Comparison of ENCODE assay signal across 8 mouse cellular contexts in the genomic region with DNA sequence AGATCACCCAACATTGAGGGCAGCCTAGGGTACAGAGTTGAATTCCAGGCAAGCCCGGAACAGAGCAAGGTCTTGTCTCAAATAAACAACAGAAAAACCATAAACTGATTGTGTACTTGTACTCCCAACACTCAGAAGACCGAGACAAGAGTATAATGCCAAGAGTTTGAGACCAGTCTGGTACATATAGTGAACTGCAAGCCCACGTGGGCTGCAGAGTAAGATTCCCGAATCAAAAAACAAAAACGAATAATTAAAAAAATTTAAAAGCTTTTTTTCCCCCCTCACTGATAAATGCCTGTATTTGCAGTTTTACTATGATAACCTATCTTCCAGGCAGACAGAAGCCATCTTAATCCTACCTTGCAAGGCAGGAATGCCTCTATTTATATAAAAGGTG. TPM values are rescaled to one million over a fixed set of nuclear protein-coding genes. Genes with fewer than 3 reads are reported as not detected.
DNase-seq lines count a peak whose midpoint lies in the region; ATAC-seq and TF ChIP-seq lines count a peak whose summit lies in the region.

No protein-coding gene starts in this region.

- H3K9ac ChIP-seq in heart, embryonic 11.5 days (ENCODE audit: low read depth, low read length) = peak overlapping the region; percentile 64
- H3K9ac ChIP-seq in CH12.LX (ENCODE audit: insufficient read depth, low read depth) = peak overlapping the region; percentile 95
- H3K9ac ChIP-seq in forebrain, embryonic 11.5 days (ENCODE audit: low read length) = peak overlapping the region; percentile 62
- peak overlapping the region; percentile 82 for H3K9ac ChIP-seq in liver, embryonic 12.5 days

- no peak for ATAC-seq in heart, embryonic 11.5 days (replicated peaks; ENCODE audit: insufficient number of reproducible peaks, low FRiP score, low TSS enrichment)
- no peak for ATAC-seq in forebrain, embryonic 11.5 days (replicated peaks; ENCODE audit: low FRiP score)
- ATAC-seq in liver, embryonic 12.5 days = no peak

- H3K27me3 ChIP-seq in heart, embryonic 11.5 days (ENCODE audit: control insufficient read depth, insufficient read depth, low read length) = no peaks in the 10 kb centered on the region
- no peaks in the 10 kb centered on the region for H3K27me3 ChIP-seq in CH12.LX (replicated peaks)
- no peaks in the 10 kb centered on the region for H3K27me3 ChIP-seq in forebrain, embryonic 11.5 days (ENCODE audit: control insufficient read depth, insufficient read depth, low read length)
- no peaks in the 10 kb centered on the region for H3K27me3 ChIP-seq in liver, embryonic 12.5 days (replicated peaks)

- intact Hi-C loops in heart, postnatal 14 days (cut with DNase I) = no loop called here

- TF ChIP-seq CTCF in CH12.LX (conservative IDR thresholded peaks at IDR 0.05 in 1 of 2, IDR thresholded peaks at IDR 0.05 in 1 of 2; ENCODE audit: low read depth in 2 of 2, low read length in 2 of 2) = no peak

- no peak for TF ChIP-seq POLR2A in CH12.LX (IDR thresholded peaks at IDR 0.05; ENCODE audit: low read depth, low read length)

- no peak for TF ChIP-seq RAD21 in CH12.LX (IDR thresholded peaks at IDR 0.05; ENCODE audit: low read depth, low read length)

- H3K36me3 ChIP-seq in heart, embryonic 11.5 days (ENCODE audit: control insufficient read depth, insufficient read depth, low read length) = peaks cover 6% of the 10 kb centered on the region; the same call in 1 of the 2 replicates
- peaks cover 7 to 27% of the 10 kb centered on the region in 2 experiments for H3K36me3 ChIP-seq in CH12.LX (replicated peaks in 1 of 2; ENCODE audit: control insufficient read depth in 1 of 2, insufficient read depth in 1 of 2, low read length in 1 of 2)
- H3K36me3 ChIP-seq in forebrain, embryonic 11.5 days (ENCODE audit: control insufficient read depth, insufficient read depth, low read length) = no peaks in the 10 kb centered on the region
- H3K36me3 ChIP-seq in liver, embryonic 12.5 days = peaks cover 29% of the 10 kb centered on the region

- H3K9me3 ChIP-seq in heart, embryonic 11.5 days (replicated peaks; ENCODE audit: control insufficient read depth, low read length) = no peaks in the 10 kb centered on the region
- H3K9me3 ChIP-seq in CH12.LX (replicated peaks; ENCODE audit: low read length) = no peaks in the 10 kb centered on the region
- no peaks in the 10 kb centered on the region for H3K9me3 ChIP-seq in forebrain, embryonic 11.5 days (ENCODE audit: control insufficient read depth, low read length)
- H3K9me3 ChIP-seq in liver, embryonic 12.5 days (replicated peaks) = no peaks in the 10 kb centered on the region

- dilution Hi-C loops in CH12.LX (cut with MboI; ENCODE audit: extremely low pct_ligation_motif_present, extremely low pct_unique_long_range_greater_than_20kb, low sequenced_read_pairs) = no loop called here

- peak overlapping the region; percentile 47 for H3K4me3 ChIP-seq in heart, embryonic 11.5 days (ENCODE audit: low read depth, low read length)
- peak overlapping the region; percentile 58 to 79 (median 77) for H3K4me3 ChIP-seq in CH12.LX (replicated peaks in 1 of 3; ENCODE audit: low read depth in 2 of 3, low read length in 2 of 3, poor library complexity in 1 of 3)
- peak overlapping the region; percentile 48 for H3K4me3 ChIP-seq in forebrain, embryonic 11.5 days (ENCODE audit: low read depth, low read length)
- H3K4me3 ChIP-seq in liver, embryonic 12.5 days = peak overlapping the region; percentile 75

- no peak for DNase-seq in heart, postnatal 14 days
- no peak for DNase-seq in CH12.LX (ENCODE audit: extremely low read depth)
- DNase-seq in forebrain, embryonic 11.5 days (ENCODE audit: low spot score) = no peak
- no peak for DNase-seq in thymus, postnatal 4 days
- DNase-seq in gastrocnemius, postnatal 10 days = no peak
- no peak for DNase-seq in urinary bladder, postnatal 4 days (ENCODE audit: low spot score in 2 of 2)

- peak overlapping the region; percentile 29 for H3K27ac ChIP-seq in heart, embryonic 11.5 days (ENCODE audit: low read depth, low read length)
- no peak overlapping the region for H3K27ac ChIP-seq in CH12.LX (ENCODE audit: insufficient read depth, low read depth)
- H3K27ac ChIP-seq in forebrain, embryonic 11.5 days (ENCODE audit: low read depth, low read length) = no peak overlapping the region
- peak overlapping the region; percentile 95 for H3K27ac ChIP-seq in liver, embryonic 12.5 days

- no peak for TF ChIP-seq EP300 in CH12.LX (IDR thresholded peaks at IDR 0.05; ENCODE audit: low read length)

- whole genome bisulfite sequencing in heart, embryonic 11.5 days (ENCODE audit: insufficient replicate concordance) = 33% methylated on average over 5 of the region's 5 CpGs
- WGBS in forebrain, embryonic 11.5 days = 40% methylated on average over 5 of the region's 5 CpGs
- 20% methylated on average over 5 of the region's 5 CpGs for WGBS in liver, embryonic 12.5 days (ENCODE audit: insufficient replicate concordance)

- peaks cover 22% of the 10 kb centered on the region for H3K79me2 ChIP-seq in CH12.LX (replicated peaks; ENCODE audit: control insufficient read depth, extremely low read depth, insufficient read depth, poor library complexity, severe bottlenecking)

- H3K4me2 ChIP-seq in heart, embryonic 11.5 days = peak overlapping the region; percentile 78
- peak overlapping the region; percentile 99 for H3K4me2 ChIP-seq in CH12.LX (ENCODE audit: insufficient read depth, low read depth, poor library complexity, severe bottlenecking)
- H3K4me2 ChIP-seq in forebrain, embryonic 11.5 days (ENCODE audit: low read depth, low read length, severe bottlenecking) = peak overlapping the region; percentile 59
- peak overlapping the region; percentile 73 for H3K4me2 ChIP-seq in liver, embryonic 12.5 days

- peaks cover 6% of the 10 kb centered on the region for H3K4me1 ChIP-seq in heart, embryonic 11.5 days (ENCODE audit: control insufficient read depth, insufficient read depth, low read length)
- peaks cover 6 to 27% of the 10 kb centered on the region in 2 experiments; a peak in 2 of 4 replicates for H3K4me1 ChIP-seq in CH12.LX (ENCODE audit: control insufficient read depth in 1 of 2, insufficient read depth in 2 of 2)
- 0 out of 2 replicates have a peak, but pooled peaks cover 1% of the 10 kb centered on the region for H3K4me1 ChIP-seq in forebrain, embryonic 11.5 days (replicated peaks; ENCODE audit: control insufficient read depth, insufficient read depth, low read length)
- H3K4me1 ChIP-seq in liver, embryonic 12.5 days = peaks cover 19% of the 10 kb centered on the region

- in situ Hi-C loops in CH12.LX (cut with MboI; ENCODE audit: low pct_ligation_motif_present, low pct_unique_long_range_greater_than_20kb, low sequenced_read_pairs) = no loop called here

TF ChIP-seq in CH12.LX, 34 proteins besides CTCF, POLR2A, EP300 and RAD21:
- TF ChIP-seq BHLHE40 (IDR thresholded peaks at IDR 0.05; ENCODE audit: low read depth, low read length) = no peak
- TF ChIP-seq CHD1 (IDR thresholded peaks at IDR 0.05; ENCODE audit: low read depth, low read length) = peak; percentile 19; the same call in 1 of the 2 replicates

RNA-seq across cellular contexts. Expression of a gene that starts 7.4 kb away (rescaled TPM):
- 37.9 and 40.7 TPM in 2 replicates for polyA plus RNA-seq in heart, embryonic 11.5 days (2014; fragmentation: Nextera tagmentation; extraction: Ambion mirVana)
- total RNA-seq in heart, postnatal 14 days (2021) = 10 to 100 TPM; 36.6 to 40.0 TPM
- total RNA-seq in CH12.LX (2012; rRNA removed) (28.9 and 29.3 TPM in 2 replicates), CH12.LX (2014; rRNA removed) (20.8 and 22.2 TPM in 2 replicates)
- polyA plus RNA-seq in CH12.LX (2012; ENCODE audit: insufficient read length, low read depth) = 35.8 and 36.8 TPM in 2 replicates
- 53.8 and 58.6 TPM in 2 replicates for polyA plus RNA-seq in forebrain, embryonic 11.5 days (2014; fragmentation: Nextera tagmentation; extraction: Ambion mirVana)
- polyA plus RNA-seq in liver, embryonic 12.5 days (2016; fragmentation: Nextera tagmentation; extraction: Ambion mirVana) = 33.6 and 34.8 TPM in 2 replicates
- total RNA-seq in gastrocnemius, postnatal 10 days (2021) = 10 to 100 TPM; 24.9 to 31.0 TPM

RNA-seq across cellular contexts. Expression of a gene that starts 7.7 kb away (rescaled TPM):
- polyA plus RNA-seq in heart, embryonic 11.5 days (2014; fragmentation: Nextera tagmentation; extraction: Ambion mirVana) = 20.1 and 20.9 TPM in 2 replicates
- total RNA-seq in heart, postnatal 14 days (2021) = 1 to 10 TPM; 7.1 to 7.7 TPM
- total RNA-seq in CH12.LX (2012; rRNA removed) (20.3 and 21.0 TPM in 2 replicates), CH12.LX (2014; rRNA removed) (25.2 and 28.6 TPM in 2 replicates)
- polyA plus RNA-seq in CH12.LX (2012; ENCODE audit: insufficient read length, low read depth) = 18.2 and 19.9 TPM in 2 replicates
- 29.2 and 30.2 TPM in 2 replicates for polyA plus RNA-seq in forebrain, embryonic 11.5 days (2014; fragmentation: Nextera tagmentation; extraction: Ambion mirVana)
- polyA plus RNA-seq in liver, embryonic 12.5 days (2016; fragmentation: Nextera tagmentation; extraction: Ambion mirVana) = 20.5 and 21.7 TPM in 2 replicates
- 1 to 10 TPM; 6.8 to 9.2 TPM for total RNA-seq in gastrocnemius, postnatal 10 days (2021)

Comparison
In these comparisons a context has a peak if more than half of its experiments do, and no peak if none do; other contexts are left out.
1. H3K27ac ChIP-seq: peak in heart, embryonic 11.5 days (single experiment) and liver, embryonic 12.5 days (single experiment); none in CH12.LX (single experiment) and forebrain, embryonic 11.5 days (single experiment).
2. Peak in every context shown above with its lines, with median percentiles within 50 percentile points of each other: H3K4me2 ChIP-seq, H3K4me3 ChIP-seq and H3K9ac ChIP-seq.